In the genomic region with DNA sequence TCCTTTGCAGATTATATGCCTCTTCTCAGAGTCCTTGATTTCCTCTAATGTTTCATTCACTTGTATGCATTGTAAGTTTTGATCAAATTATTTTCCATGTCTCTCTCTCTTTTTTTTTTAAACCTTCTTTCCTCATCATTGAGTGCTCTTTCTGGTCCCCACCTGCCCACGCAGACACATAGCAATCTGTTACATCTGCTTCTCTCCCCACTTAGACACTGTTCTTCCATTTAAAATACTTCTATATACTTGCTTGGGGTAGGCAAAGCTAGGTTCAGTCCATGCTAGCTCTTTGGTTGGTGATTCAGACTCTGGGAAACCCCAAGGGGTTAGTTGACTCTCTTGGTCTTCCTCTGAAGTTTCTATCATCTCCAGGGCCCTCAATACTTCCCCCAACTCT, we compare ENCODE assay signal across 10 mouse cellular contexts.
"Had no signal": no experiment of that assay in that cellular context is flagged by ENCODE, and none has a peak within 500 bp of the region (broad histone marks: within the 10 kb centered on the region; RNA-seq: fewer than 3 reads in every experiment).

No protein-coding gene starts in this region.

- DNase-seq: kidney, adult 11 months; kidney, adult 8-10 months; kidney, postnatal 10 days; kidney, postnatal 4 days; left cerebral cortex, postnatal 4 days; liver, postnatal 0 days; lung, embryonic 14.5 days; thymus, adult 2 months; thymus, postnatal 14 days; thymus, postnatal 4 days had no signal
